Mouse (Mus musculus) cortical plate, adult 2 months (tissue): ENCODE data around the gene Arl5c. TPM values are rescaled to one million over a fixed set of nuclear protein-coding genes. Genes with fewer than 3 reads are reported as not detected.

ENCODE experiments used
- H3K27ac ChIP-seq: fragments of 200-500 bp; 2 replicates; pipeline ENCODE4 v1.5.1; 2012; ENCODE audit warnings: low read length, control low read depth, inconsistent platforms; ENCODE audit not compliant: insufficient read depth
- H3K4me1 ChIP-seq: fragments of 200-500 bp; 2 replicates; pipeline ENCODE4 v1.6.1; 2011; ENCODE audit warnings: low read length; ENCODE audit not compliant: control insufficient read depth, insufficient read depth
- H3K4me3 ChIP-seq: fragments of 200-500 bp; 2 replicates; pipeline ENCODE4 v1.5.1; 2011; ENCODE audit warnings: mild to moderate bottlenecking, low read length, control low read depth; ENCODE audit not compliant: insufficient read depth
- CTCF ChIP-seq: fragments of 200-500 bp; IDR thresholded peaks from 2 replicates; pipeline ENCODE4 v1.5.1; 2011; ENCODE audit warnings: mild to moderate bottlenecking, control low read depth, low read length; ENCODE audit not compliant: insufficient read depth; ENCODE audit errors: extremely low read depth
- POLR2A ChIP-seq: fragments of 200-500 bp; IDR thresholded peaks from 2 replicates; pipeline ENCODE4 v1.6.1; 2011; ENCODE audit warnings: mild to moderate bottlenecking, low read length, control low read depth; ENCODE audit not compliant: insufficient read depth; ENCODE audit errors: extremely low read depth
- polyA plus RNA-seq: library from polyadenylated mRNA; depleted of rRNA; stranded (reverse); fragments of >200 nt; gene quantifications from 2 replicates; pipeline ENCODE4 v1.2.3, GENCODE M21; 2012; rRNA removed

Arl5c gene
- polyA plus RNA-seq, result 2.2 and 2.6 TPM in 2 replicates

GRCm38 (mm10) chr11:97995564-97996288, at the start of gene Arl5c:
TSS of gene Arl5c (minus strand) at chr11:97996181.
- Histone ChIP-seq H3K4me3 (peak within 1 kb of the TSS; percentile 48), H3K4me1 (peaks cover 2% of the 10 kb centered on the region), H3K27ac (no peak within 1 kb of the TSS)
- no peak for TF ChIP-seq POLR2A
- TF ChIP-seq CTCF, result peak; percentile 22; the same call in 1 of the 2 replicates

- Histone ChIP-seq H3K4me3 (no peak overlapping the region), H3K4me1 (peaks cover 5% of the 10 kb centered on the region; the same call in 1 of the 2 replicates), H3K27ac (no peak overlapping the region)
- no peak for TF ChIP-seq CTCF
- no peak for TF ChIP-seq POLR2A
Measured at GRCm38 (mm10) chr11:98045596-98045995, 49.6 kb upstream of the Arl5c start.

- H3K4me3 ChIP-seq, result no peak overlapping the region
- TF ChIP-seq CTCF (no peak), POLR2A (no peak)
- no peak overlapping the region for H3K27ac ChIP-seq
- H3K4me1 ChIP-seq, result no peaks in the 10 kb centered on the region
Measured at GRCm38 (mm10) chr11:98044074-98044473, 48.1 kb upstream of the Arl5c start.

GRCm38 (mm10) chr11:98042741-98043140, 46.8 kb upstream of the Arl5c start:
- TF ChIP-seq POLR2A (no peak), CTCF (no peak)
- Histone ChIP-seq H3K27ac (no peak overlapping the region), H3K4me1 (no peaks in the 10 kb centered on the region), H3K4me3 (no peak overlapping the region)

GRCm38 (mm10) chr11:98040975-98041374, 45.0 kb upstream of the Arl5c start:
- TF ChIP-seq CTCF (no peak), POLR2A (no peak)
- Histone ChIP-seq H3K27ac (no peak overlapping the region), H3K4me1 (no peaks in the 10 kb centered on the region; the same call in 1 of the 2 replicates), H3K4me3 (no peak overlapping the region)

- TF ChIP-seq POLR2A (peak; percentile 44; the same call in 1 of the 2 replicates), CTCF (no peak)
- H3K4me3 ChIP-seq, result no peak overlapping the region
- no peak overlapping the region for H3K27ac ChIP-seq
- H3K4me1 ChIP-seq, result peaks cover 1% of the 10 kb centered on the region
Measured at GRCm38 (mm10) chr11:98037871-98038270, 41.9 kb upstream of the Arl5c start.

GRCm38 (mm10) chr11:98035977-98036377, 40.0 kb upstream of the Arl5c start:
- H3K4me3 ChIP-seq, result peak overlapping the region; percentile 15
- peaks cover 1% of the 10 kb centered on the region for H3K4me1 ChIP-seq
- TF ChIP-seq CTCF (no peak), POLR2A (no peak)
- peak overlapping the region; percentile 37; the same call in 1 of the 2 replicates for H3K27ac ChIP-seq

- Histone ChIP-seq H3K4me3 (no peak overlapping the region), H3K27ac (no peak overlapping the region), H3K4me1 (peaks cover 1% of the 10 kb centered on the region)
- TF ChIP-seq POLR2A (no peak), CTCF (no peak)
Measured at GRCm38 (mm10) chr11:98034840-98035239, 38.9 kb upstream of the Arl5c start.

GRCm38 (mm10) chr11:98034061-98034460, 38.1 kb upstream of the Arl5c start:
- Histone ChIP-seq H3K4me1 (peaks cover 1% of the 10 kb centered on the region), H3K27ac (no peak overlapping the region), H3K4me3 (no peak overlapping the region)
- no peak for TF ChIP-seq POLR2A
- TF ChIP-seq CTCF, result no peak

- no peak overlapping the region for H3K27ac ChIP-seq
- H3K4me3 ChIP-seq, result no peak overlapping the region
- H3K4me1 ChIP-seq, result peaks cover 1% of the 10 kb centered on the region; the same call in 1 of the 2 replicates
- TF ChIP-seq CTCF (peak; percentile 98), POLR2A (no peak; the same call in 1 of the 2 replicates)
Measured at GRCm38 (mm10) chr11:98031443-98031770, 35.4 kb upstream of the Arl5c start.
